In the genomic region with DNA sequence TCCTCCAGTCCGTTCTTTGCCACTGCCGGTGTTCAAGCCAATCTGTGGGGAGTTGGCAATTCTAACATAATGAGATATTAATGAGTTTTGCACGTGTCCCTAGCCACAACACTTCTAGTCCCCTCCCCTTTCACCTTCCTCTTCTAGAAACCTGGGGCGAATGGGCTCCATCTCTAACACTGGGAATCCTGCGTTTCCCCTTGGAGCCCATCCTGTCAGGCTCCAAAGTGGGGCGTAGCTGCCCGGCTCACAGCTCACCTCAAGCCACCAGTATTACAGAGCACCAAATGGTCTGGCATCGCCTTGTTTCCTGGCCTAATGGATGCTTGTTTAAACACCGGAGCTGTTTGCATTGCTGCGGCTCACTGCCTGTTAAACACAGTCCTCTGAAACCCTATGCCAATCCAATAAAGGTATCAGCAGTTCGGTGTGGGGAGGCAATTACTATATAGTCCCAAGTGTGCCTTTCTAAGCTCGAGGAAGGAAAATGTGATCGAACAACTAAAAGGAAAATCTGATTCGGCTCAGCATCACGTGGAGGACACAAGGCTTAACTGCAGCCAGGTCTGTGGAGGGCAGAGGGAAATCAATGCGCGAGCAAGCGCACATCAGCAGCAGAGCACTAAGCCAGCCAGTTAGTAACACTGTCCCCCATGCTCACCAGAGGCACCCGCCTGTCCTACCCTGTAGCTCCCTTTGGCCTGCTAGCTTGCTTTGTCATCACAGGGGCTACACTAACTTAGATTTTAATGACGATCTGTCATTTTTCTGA, we compare ENCODE assay signal across 7 mouse cellular contexts.
DNase-seq lines count a peak whose midpoint lies in the region; ATAC-seq and TF ChIP-seq lines count a peak whose summit lies in the region.

No protein-coding gene starts in this region.

- DNase-seq in brain, embryonic 14.5 days (ENCODE audit: low read depth), result peak; percentile 85
- DNase-seq in forelimb bud, embryonic 11.5 days (ENCODE audit: low read depth, low spot score), result peak; percentile 39
- no peak for DNase-seq in spleen, postnatal 10 days (ENCODE audit: low spot score in 2 of 2)
- no peak for DNase-seq in frontal cortex, postnatal 10 days (ENCODE audit: low spot score in 2 of 2)
- no peak for DNase-seq in gastrocnemius, postnatal 36 days

- H3K9me3 ChIP-seq in liver, embryonic 16.5 days (replicated peaks; ENCODE audit: control insufficient read depth, low read length), result no peaks in the 10 kb centered on the region

- H3K4me2 ChIP-seq in liver, embryonic 16.5 days (ENCODE audit: low read depth, low read length), result peak overlapping the region; percentile 41

- peak; percentile 34 for ATAC-seq in CD4-positive, CD25-positive, alpha-beta regulatory T cell, adult 4 months
- ATAC-seq in liver, embryonic 16.5 days (ENCODE audit: low read depth), result peak; percentile 59; the same call in 1 of the 2 replicates

- no peaks in the 10 kb centered on the region; the same call in none of the 2 replicates for H3K4me1 ChIP-seq in liver, embryonic 16.5 days (ENCODE audit: control insufficient read depth, low read depth, low read length)

- H3K4me3 ChIP-seq in liver, embryonic 16.5 days (ENCODE audit: low read depth, low read length), result peak overlapping the region; percentile 21; the same call in 1 of the 2 replicates

- H3K27me3 ChIP-seq in liver, embryonic 16.5 days (ENCODE audit: control insufficient read depth, insufficient read depth, low read depth, low read length), result no peaks in the 10 kb centered on the region

- no peak overlapping the region for H3K9ac ChIP-seq in liver, embryonic 16.5 days (ENCODE audit: low read depth, low read length)

- 0 out of 2 replicates have a peak, but pooled peaks have one; percentile 0 for TF ChIP-seq CTCF in brain, embryonic 14.5 days (IDR thresholded peaks at IDR 0.05; ENCODE audit: borderline replicate concordance, extremely low read depth, insufficient read depth, insufficient read length)

- 26% methylated on average over 20 of the region's 20 CpGs for WGBS in liver, embryonic 16.5 days (ENCODE audit: insufficient replicate concordance)

- intact Hi-C loops in gastrocnemius, postnatal 36 days (cut with DNase I), result no loop called here

- no peak overlapping the region for H3K27ac ChIP-seq in liver, embryonic 16.5 days (ENCODE audit: low read length)

- H3K36me3 ChIP-seq in liver, embryonic 16.5 days (ENCODE audit: control insufficient read depth, insufficient read depth), result no peaks in the 10 kb centered on the region

- TF ChIP-seq POLR2A in brain, embryonic 14.5 days (IDR thresholded peaks at IDR 0.05; ENCODE audit: borderline replicate concordance, extremely low read depth, insufficient read depth, insufficient read length, poor library complexity, severe bottlenecking), result no peak

Comparison
In these comparisons a context has a peak if more than half of its experiments do, and no peak if none do; other contexts are left out.
1. DNase-seq: peak in brain, embryonic 14.5 days (single experiment) and forelimb bud, embryonic 11.5 days (single experiment); none in spleen, postnatal 10 days (0 of 2), frontal cortex, postnatal 10 days (0 of 2) and gastrocnemius, postnatal 36 days (0 of 2).